Mouse (Mus musculus) forebrain, embryonic 12.5 days (tissue): Measurements from ENCODE around the gene Tlk2. TPM values are rescaled to one million over a fixed set of nuclear protein-coding genes. Genes with fewer than 3 reads are reported as not detected.
A peak's percentile ranks its signal among the peaks of the same experiment; 100 is the strongest.

Source experiments
- ATAC-seq: fragments of 200-750 bp; cut with Nextera tagmentation; 2 replicates; pipeline ENCODE4 v1.8.0; 2017; ENCODE audit warnings: moderate TSS enrichment; ENCODE audit not compliant: low FRiP score
- H3K27ac ChIP-seq: fragments of 300-500 bp; sonication (generic); 2 replicates; pipeline ENCODE4 v1.5.1; 2016; ENCODE audit warnings: mild to moderate bottlenecking
- H3K27me3 ChIP-seq: fragments of 300-500 bp; sonication (generic); 2 replicates; pipeline ENCODE4 v1.6.1; 2016; ENCODE audit warnings: mild to moderate bottlenecking
- H3K36me3 ChIP-seq: fragments of 300-500 bp; sonication (generic); replicated peaks from 2 replicates; pipeline ENCODE4 v1.6.1; 2016; ENCODE audit warnings: mild to moderate bottlenecking
- H3K4me1 ChIP-seq: fragments of 300-500 bp; sonication (generic); 2 replicates; pipeline ENCODE4 v1.6.1; 2016
- H3K4me2 ChIP-seq: fragments of 300-500 bp; sonication (generic); 2 replicates; pipeline ENCODE4 v1.6.1; 2016; ENCODE audit warnings: mild to moderate bottlenecking, moderate library complexity
- H3K4me3 ChIP-seq: fragments of 300-500 bp; sonication (generic); replicated peaks from 2 replicates; pipeline ENCODE4 v1.5.1; 2016; ENCODE audit warnings: mild to moderate bottlenecking
- H3K9ac ChIP-seq: fragments of 300-500 bp; sonication (generic); 2 replicates; pipeline ENCODE4 v1.6.1; 2016; ENCODE audit warnings: mild to moderate bottlenecking
- H3K9me3 ChIP-seq: fragments of 300-500 bp; sonication (generic); 2 replicates; pipeline ENCODE4 v1.6.1; 2016
- WGBS: fragments of 180-500 bp; shearing (Covaris S2); methylation state at CpG from one replicate; pipeline ENCODE4 v1.1.7; 2016; 5-methylcytosine and 5-hydroxymethylcytosine counted together
- polyA plus RNA-seq: library from polyadenylated mRNA; unstranded; fragments of >200 nt; fragmentation: Nextera tagmentation; extraction: Ambion mirVana; gene quantifications from 2 replicates; pipeline ENCODE4 v1.2.1, GENCODE M21; 2016

Gene Tlk2
- polyA plus RNA-seq, 1 experiment from 2014 or later, result 26.4 TPM

DNA sequence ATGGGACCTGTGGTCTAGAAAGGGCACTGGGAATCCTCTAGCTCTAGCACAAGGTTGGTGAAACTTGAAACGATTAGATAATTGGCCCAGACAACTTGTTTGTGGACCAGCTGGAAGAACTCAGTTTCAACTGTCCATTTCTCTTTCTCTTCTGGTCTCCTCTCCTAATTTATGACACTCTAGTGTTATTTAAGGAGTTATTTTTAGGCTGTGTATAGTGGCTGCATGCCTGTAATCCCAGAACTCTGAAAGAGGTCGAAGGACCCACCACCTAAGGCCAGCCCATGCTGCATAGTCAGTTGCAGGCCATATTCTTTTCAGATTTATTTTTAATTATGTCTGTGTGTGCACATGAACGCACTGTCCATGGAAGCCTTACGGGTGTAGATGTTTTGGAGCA is 916 bp downstream of the Tlk2 start:
- Histone ChIP-seq H3K27ac (no peak overlapping the region), H3K9me3 (no peaks in the 10 kb centered on the region), H3K9ac (no peak overlapping the region), H3K4me1 (peaks cover 19% of the 10 kb centered on the region), H3K27me3 (no peaks in the 10 kb centered on the region), H3K4me2 (peak overlapping the region; percentile 79), H3K4me3 (peak overlapping the region; percentile 96), H3K36me3 (peaks cover 10% of the 10 kb centered on the region)
- WGBS, result 96% methylated on average over 4 of the region's 4 CpGs
- no peak for ATAC-seq

DNA sequence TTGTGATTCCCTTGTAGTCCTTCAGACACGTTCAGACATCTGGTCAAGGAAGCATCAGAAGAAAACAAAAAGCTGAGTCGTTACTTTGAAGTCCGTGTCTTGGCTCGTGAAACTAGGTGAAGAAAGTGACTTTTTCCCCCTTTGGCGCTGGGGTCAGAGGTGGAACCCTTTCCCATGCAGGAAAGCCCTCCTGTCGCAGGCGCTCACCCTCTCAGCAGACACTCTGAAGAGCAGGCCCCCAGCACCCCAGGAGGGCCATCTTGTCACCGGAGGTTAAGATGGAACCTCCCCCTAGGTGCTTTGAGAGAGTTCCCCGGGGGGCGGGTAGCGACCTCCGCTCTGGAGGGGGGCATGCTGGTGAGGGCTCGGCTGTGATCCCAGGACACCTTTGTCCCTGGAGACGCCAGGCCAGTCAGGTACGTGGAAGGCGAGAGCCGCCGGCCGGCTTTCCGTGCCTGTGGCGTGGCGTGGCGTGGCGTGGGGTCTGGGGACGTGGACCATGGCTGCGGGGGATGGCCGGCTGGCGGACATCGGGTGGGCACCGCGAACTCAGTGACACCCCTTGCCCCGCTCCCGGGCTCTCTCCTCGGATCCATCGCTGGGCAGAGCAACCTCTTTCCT is 2.0 kb downstream of the Tlk2 start:
- Histone ChIP-seq H3K4me3 (peak overlapping the region; percentile 96), H3K4me2 (peak overlapping the region; percentile 79), H3K4me1 (peaks cover 19% of the 10 kb centered on the region), H3K9ac (peak overlapping the region; percentile 98), H3K27me3 (no peaks in the 10 kb centered on the region), H3K9me3 (no peaks in the 10 kb centered on the region), H3K27ac (peak overlapping the region; percentile 95), H3K36me3 (peaks cover 19% of the 10 kb centered on the region)
- WGBS, result under 1% methylated on average over 35 of the region's 35 CpGs
- peak; percentile 51 for ATAC-seq

DNA sequence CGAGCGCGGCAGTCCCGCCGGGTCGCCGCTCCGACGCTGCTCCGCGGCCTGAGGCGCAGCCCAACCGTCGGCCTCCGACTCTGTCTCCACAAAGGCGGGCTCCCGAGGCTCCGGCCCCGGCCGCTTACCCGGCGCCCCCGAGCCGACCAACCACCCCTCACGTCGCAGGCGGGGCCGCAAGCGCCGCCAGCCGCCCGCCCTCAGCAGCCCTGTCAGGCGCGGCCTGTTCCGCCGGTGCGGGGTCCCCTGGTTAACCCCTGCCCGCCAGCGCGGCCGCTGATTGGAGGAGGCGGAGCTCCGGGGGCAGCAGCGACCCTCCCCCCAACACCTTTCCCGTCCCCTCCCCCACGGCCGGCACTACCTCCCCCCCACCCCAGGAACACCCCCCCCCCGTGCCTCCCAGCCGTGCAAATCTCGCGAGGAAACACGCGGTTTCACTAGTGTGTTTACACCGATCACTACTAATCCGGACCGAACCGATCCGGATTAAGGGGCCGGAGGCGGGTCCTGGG is 2.6 kb downstream of the Tlk2 start:
- Histone ChIP-seq H3K4me3 (peak overlapping the region; percentile 96), H3K9ac (peak overlapping the region; percentile 98), H3K4me2 (peak overlapping the region; percentile 79), H3K36me3 (peaks cover 24% of the 10 kb centered on the region), H3K9me3 (no peaks in the 10 kb centered on the region), H3K27me3 (no peaks in the 10 kb centered on the region), H3K4me1 (peaks cover 19% of the 10 kb centered on the region), H3K27ac (peak overlapping the region; percentile 95)
- ATAC-seq, result peak; percentile 97
- WGBS, result under 1% methylated on average over 56 of the region's 60 CpGs

DNA sequence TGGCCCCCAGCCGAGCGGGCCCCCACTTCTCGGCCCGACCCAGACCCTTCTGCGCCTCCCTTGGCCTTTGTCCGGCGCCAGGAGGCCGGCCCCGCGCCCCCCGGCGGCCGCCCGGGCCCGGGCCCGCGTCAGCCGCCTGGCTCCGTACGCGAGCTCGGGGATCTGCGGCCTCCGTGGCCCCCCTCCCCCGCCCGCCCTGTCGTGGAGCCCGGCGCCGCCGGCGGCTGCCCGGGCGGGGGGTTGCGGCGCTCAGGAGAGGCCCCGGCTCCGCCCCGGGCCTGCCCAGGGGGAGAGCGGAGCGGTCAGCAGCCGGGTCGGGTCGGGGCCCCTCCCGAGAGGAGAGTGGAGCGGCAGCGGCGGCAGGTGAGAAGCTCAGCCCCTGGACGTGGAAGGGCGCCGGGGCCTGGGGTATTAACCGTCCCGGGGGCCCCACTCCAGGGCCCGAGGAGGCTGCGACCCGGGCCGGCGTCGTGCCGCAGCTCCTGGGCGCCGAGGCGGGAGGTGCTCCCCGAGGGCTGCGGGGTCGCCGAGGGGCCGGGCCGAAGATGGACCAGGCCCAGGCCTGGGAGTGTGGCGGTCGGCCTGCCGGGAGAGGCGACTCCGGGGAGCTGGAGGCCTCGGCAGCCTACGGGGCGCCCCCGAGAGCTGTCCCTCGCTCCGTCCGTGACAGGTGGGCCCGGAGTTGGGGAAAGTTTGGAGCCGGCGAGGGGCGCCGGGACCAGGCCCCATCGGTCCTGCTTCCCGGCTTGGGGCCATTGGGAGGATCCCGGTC is 3.3 kb downstream of the Tlk2 start:
- peak; percentile 65 for ATAC-seq
- peak overlapping the region; percentile 98 for H3K9ac ChIP-seq
- H3K27ac ChIP-seq, result peak overlapping the region; percentile 95
- no peaks in the 10 kb centered on the region for H3K9me3 ChIP-seq
- peak overlapping the region; percentile 96 for H3K4me3 ChIP-seq
- WGBS, result under 1% methylated on average over 82 of the region's 89 CpGs
- peaks cover 24% of the 10 kb centered on the region for H3K36me3 ChIP-seq
- no peaks in the 10 kb centered on the region for H3K27me3 ChIP-seq
- peaks cover 19% of the 10 kb centered on the region for H3K4me1 ChIP-seq
- H3K4me2 ChIP-seq, result peak overlapping the region; percentile 79

DNA sequence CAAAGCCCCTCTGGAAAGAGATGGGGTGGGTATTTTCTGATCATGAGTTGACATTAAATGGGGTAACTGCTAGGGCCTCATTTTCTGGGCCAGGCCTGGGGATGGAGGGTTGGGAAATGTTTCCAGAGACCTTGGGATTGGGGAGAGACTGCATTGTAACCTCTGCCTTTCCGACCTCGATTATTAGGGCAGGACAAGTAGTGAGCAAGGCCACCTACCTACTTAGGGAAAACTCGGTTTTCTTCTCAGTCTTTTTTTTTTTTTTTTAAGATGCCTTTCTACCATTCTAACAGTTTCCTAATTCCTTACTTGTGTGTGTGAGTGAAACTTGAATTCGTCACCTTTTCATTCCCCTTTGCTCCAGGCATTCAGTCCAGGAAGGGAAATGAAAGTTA is 3.9 kb downstream of the Tlk2 start:
- peaks cover 24% of the 10 kb centered on the region for H3K36me3 ChIP-seq
- ATAC-seq, result no peak
- WGBS, result 9% methylated on average over 4 of the region's 4 CpGs
- peak overlapping the region; percentile 79 for H3K4me2 ChIP-seq
- peak overlapping the region; percentile 95 for H3K27ac ChIP-seq
- H3K4me1 ChIP-seq, result peaks cover 19% of the 10 kb centered on the region
- H3K9me3 ChIP-seq, result no peaks in the 10 kb centered on the region
- H3K4me3 ChIP-seq, result peak overlapping the region; percentile 96
- H3K9ac ChIP-seq, result peak overlapping the region; percentile 98
- H3K27me3 ChIP-seq, result no peaks in the 10 kb centered on the region

DNA sequence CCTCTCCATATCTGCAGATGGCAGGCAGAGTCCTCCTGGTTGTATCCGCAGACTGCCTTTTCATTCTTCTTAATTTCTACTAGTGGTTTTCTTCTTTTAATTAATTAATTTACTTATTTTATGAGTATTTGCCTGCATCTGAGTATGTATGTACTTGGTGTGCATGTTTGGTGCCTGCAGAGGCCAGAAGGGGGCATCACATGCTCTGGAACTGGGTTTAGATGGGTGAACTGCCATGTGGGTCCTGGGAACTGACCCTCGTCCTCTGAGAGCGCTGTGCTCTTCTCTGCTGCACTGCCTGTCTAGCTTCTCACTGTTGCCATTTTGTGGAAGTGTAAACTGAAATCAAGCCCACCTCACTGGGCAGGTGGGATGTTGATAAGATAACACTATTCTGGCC is 6.1 kb downstream of the Tlk2 start:
- H3K27me3 ChIP-seq, result no peaks in the 10 kb centered on the region
- peaks cover 21% of the 10 kb centered on the region for H3K36me3 ChIP-seq
- no peak overlapping the region for H3K9ac ChIP-seq
- H3K4me1 ChIP-seq, result peaks cover 16% of the 10 kb centered on the region
- no peak overlapping the region for H3K27ac ChIP-seq
- ATAC-seq, result no peak
- no peaks in the 10 kb centered on the region for H3K9me3 ChIP-seq
- 84% methylated on average over 3 of the region's 3 CpGs for WGBS
- H3K4me3 ChIP-seq, result no peak overlapping the region
- H3K4me2 ChIP-seq, result no peak overlapping the region

DNA sequence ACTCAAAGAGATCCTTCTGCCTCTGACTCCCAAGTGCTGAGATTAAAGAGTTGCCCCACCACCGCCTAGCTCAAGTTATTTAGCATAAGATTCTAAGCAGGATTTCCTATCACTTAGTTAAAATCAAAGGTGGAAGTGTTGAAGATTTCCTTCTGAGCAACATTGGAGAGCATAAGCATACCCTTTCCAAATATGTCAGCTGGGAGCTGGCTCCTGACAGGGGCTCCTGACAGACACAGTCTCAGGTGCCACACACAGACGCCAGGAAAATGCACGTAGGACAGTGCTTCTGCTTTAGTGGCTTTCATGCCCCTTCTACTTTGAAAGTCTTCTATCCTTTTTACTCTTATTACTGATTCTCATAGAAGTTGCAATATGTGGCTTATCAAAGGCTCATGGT is 13.6 kb downstream of the Tlk2 start:
- Histone ChIP-seq H3K4me3 (no peak overlapping the region), H3K27ac (no peak overlapping the region), H3K27me3 (no peaks in the 10 kb centered on the region), H3K9me3 (no peaks in the 10 kb centered on the region), H3K4me2 (no peak overlapping the region), H3K4me1 (no peaks in the 10 kb centered on the region), H3K9ac (no peak overlapping the region), H3K36me3 (peaks cover 8% of the 10 kb centered on the region)
- 91% methylated on average over 3 of the region's 3 CpGs for WGBS
- no peak for ATAC-seq

DNA sequence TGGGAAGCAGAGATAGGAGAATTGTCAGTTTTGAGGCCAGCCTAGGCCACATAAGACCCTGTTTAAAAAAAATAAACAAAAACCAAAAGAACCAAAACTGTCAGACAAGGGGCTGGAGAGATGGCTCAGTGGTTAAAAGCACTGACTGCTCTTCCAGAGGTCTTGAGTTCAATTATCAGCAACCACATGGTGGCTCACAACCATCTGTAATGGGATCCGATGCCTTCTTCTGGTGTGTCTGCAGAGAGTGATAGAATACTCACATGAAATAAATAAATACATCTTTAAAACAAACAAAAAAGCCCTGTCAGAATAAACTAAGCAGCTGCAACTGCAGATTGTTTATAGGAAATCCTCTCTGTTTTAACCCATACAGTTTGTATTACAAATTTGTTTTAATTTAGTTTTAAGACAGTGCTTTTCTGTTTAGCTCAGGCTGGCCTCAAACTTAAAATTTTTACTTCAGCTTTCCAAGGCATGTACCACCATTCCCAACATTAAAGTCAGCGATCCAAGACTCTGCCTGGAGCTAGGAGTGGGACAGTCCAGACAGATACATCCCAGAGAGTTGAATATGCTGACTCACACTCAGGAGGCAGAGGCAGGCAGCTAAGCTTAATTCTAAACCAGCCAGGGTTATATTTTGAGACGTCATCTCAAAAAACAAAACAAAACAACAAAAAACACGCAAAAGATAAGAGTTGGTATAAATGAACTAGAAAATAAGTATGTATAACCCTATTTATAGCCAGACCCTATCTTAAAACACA is 18.5 kb downstream of the Tlk2 start:
- no peak for ATAC-seq
- Histone ChIP-seq H3K4me1 (no peaks in the 10 kb centered on the region), H3K9ac (no peak overlapping the region), H3K4me2 (no peak overlapping the region), H3K36me3 (peaks cover 8% of the 10 kb centered on the region), H3K4me3 (no peak overlapping the region), H3K9me3 (no peaks in the 10 kb centered on the region), H3K27ac (no peak overlapping the region), H3K27me3 (no peaks in the 10 kb centered on the region)
- 95% methylated on average over 4 of the region's 4 CpGs for WGBS

DNA sequence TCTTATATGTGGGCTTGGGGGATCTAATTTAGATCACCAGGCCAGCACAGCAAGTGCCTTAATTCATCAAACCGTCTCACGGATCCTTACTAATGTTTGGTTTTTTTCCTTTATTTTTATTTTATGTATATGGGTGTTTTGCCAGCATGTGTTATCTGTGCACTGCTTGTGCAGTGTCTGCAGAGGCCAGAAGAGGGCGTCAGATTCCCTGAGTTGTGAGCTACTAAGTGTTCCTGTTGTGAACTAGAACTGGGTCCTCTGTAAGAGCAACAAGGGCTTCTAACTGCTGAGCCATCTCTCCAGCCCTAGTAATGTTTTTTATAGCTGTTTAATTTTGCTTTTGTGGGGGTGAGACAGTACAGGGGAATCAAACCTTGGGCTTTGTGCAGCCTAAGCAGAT is 23.8 kb downstream of the Tlk2 start:
- Histone ChIP-seq H3K9ac (no peak overlapping the region), H3K27ac (no peak overlapping the region), H3K4me1 (peaks cover 3% of the 10 kb centered on the region; the same call in 1 of the 2 replicates), H3K4me2 (no peak overlapping the region), H3K9me3 (no peaks in the 10 kb centered on the region), H3K4me3 (no peak overlapping the region), H3K27me3 (no peaks in the 10 kb centered on the region), H3K36me3 (no peaks in the 10 kb centered on the region; the same call in 1 of the 2 replicates)
- WGBS, result 62% methylated on average over 3 of the region's 3 CpGs
- ATAC-seq, result no peak

DNA sequence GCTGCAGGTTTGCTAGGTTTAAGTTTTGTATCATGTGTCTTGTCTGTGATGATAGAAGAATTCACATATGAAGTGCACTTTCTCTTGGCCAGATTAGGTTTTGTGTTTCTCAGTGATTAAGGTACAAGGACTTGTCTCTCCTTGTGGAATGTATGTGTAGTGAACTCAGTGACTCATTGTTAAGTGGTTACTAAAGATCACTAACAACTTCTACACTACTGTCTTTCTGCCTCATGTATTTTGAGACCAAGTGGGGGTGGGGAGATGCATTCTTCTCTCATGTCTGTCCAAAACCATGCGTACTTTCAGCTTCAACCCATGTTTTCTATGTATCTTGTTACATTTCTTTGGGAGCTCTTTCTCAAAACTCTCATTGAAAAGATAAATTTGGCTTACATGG is 31.4 kb downstream of the Tlk2 start:
- 90% methylated on average over 1 of the region's 1 CpGs for WGBS
- H3K27me3 ChIP-seq, result no peaks in the 10 kb centered on the region
- H3K9ac ChIP-seq, result no peak overlapping the region
- H3K4me2 ChIP-seq, result no peak overlapping the region
- no peaks in the 10 kb centered on the region for H3K9me3 ChIP-seq
- ATAC-seq, result no peak
- H3K4me3 ChIP-seq, result no peak overlapping the region
- H3K36me3 ChIP-seq, result peaks cover 23% of the 10 kb centered on the region
- H3K27ac ChIP-seq, result no peak overlapping the region
- no peaks in the 10 kb centered on the region for H3K4me1 ChIP-seq

DNA sequence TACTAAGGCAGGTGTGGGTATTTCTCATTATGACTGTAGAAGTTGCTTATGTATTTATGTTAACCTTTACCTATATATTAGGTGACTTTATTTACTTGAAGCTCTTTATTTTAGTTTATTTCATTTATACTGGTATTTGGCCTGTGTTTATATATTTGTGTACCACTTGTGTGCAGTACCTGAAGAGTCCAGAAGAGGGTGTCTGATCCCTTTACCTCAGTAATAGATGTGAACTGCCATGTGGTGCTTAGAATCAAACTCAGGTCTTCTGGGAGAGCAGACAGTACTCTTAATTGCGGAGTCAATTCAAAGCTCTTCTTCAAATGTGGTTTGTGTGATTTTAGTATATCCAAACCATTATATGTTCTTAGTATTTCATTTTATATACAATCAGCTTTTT is 35.6 kb downstream of the Tlk2 start:
- H3K4me2 ChIP-seq, result no peak overlapping the region
- 95% methylated on average over 1 of the region's 1 CpGs for WGBS
- no peaks in the 10 kb centered on the region for H3K27me3 ChIP-seq
- H3K9me3 ChIP-seq, result no peaks in the 10 kb centered on the region
- no peak overlapping the region for H3K4me3 ChIP-seq
- H3K4me1 ChIP-seq, result no peaks in the 10 kb centered on the region
- ATAC-seq, result no peak
- no peak overlapping the region for H3K27ac ChIP-seq
- no peak overlapping the region for H3K9ac ChIP-seq
- peaks cover 25% of the 10 kb centered on the region for H3K36me3 ChIP-seq

DNA sequence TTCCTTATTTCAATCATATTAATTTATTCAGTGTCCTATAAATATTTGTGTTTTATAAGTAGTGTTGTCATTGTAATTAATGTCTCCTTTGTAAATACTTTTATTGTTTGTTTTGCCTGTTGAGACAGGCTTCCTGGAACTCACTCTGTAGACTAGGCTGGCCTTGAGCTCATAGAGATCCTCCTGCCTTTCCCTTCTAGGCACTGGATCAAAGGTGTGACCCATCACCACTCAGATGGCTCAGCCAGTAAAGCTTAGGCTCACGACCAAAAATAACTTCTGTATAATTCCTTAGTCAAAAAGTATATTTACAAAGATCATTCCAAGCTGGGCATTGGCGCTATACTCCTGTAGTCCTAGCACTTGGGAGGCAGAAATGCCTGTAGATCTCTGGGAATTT is 39.2 kb downstream of the Tlk2 start:
- no peak overlapping the region for H3K4me2 ChIP-seq
- H3K4me1 ChIP-seq, result no peaks in the 10 kb centered on the region
- ATAC-seq, result no peak
- no peaks in the 10 kb centered on the region for H3K9me3 ChIP-seq
- H3K4me3 ChIP-seq, result no peak overlapping the region
- peaks cover 27% of the 10 kb centered on the region for H3K36me3 ChIP-seq
- 96% methylated on average over 2 of the region's 2 CpGs for WGBS
- H3K27me3 ChIP-seq, result no peaks in the 10 kb centered on the region
- no peak overlapping the region for H3K27ac ChIP-seq
- no peak overlapping the region for H3K9ac ChIP-seq
